Mouse (Mus musculus): Measurements from ENCODE around the gene Slc22a21.

The Slc22a21 gene

DNA sequence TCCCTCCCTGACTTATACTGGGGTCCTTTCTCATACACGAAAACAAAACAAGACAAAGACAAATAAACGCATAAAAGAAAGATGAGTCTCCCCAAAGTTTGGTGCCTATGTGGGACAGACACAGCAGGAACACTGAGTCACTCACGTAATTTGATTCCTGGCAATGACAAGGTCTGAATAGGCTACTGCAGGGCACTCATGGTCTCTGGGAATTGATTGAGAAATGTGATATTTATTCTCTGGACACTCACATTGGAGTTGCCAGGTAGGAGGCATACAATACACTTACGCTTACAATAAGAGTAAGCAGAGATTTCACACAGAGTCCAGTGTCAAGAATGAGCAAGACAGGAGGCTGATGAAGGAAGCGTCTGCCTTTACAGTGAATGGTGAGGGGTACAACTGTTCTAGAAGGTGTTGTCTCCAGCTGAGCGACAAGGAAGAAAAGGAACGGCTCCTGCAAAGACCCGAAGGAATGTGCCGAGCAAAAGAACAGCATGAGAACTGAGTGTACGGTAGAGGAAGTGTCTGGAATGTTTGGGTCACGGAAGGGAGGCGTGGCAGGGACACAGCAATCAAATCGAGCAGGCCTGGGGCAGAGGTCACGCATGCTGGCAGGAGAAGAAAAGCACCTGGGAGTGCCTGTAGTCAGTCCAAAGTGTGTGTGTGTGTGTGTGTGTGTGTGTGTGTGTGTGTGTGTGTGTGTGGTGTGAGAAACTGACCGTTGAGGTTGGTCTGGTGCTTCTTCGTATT, 76.2 kb downstream of the Slc22a21 start:
- peak; percentile 64 for DNase-seq (ENCODE audit: low spot score)

GRCm38 (mm10) chr11:53902741-53903140, 77.4 kb downstream of the Slc22a21 start:
- DNase-seq (ENCODE audit: low spot score): no peak

DNA sequence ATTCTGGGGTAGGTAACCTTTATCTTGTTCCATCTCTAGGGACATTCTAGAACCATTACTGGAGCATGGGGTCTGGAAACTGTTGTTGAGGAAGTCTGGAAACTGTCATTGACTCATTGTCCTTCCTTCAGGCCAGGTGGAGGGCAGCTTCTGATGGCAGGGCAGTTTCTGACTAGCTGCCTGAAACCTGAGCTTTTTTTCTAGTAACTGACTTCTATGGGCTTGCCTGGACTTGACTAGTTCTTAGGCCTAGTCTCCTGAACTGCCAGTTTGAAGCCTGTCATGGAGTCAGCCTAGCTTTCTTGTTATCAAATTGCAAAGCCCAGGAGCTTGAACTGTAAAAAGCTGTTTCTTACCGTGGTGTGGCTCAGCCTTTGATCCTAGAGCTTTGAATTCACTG, 79.1 kb downstream of the Slc22a21 start:
- no peak for DNase-seq (ENCODE audit: low spot score)

- no peak for DNase-seq (ENCODE audit: low spot score)
These were observed 80.2 kb downstream of the Slc22a21 start for GRCm38 (mm10) chr11:53899981-53900380.

Data from testis, postnatal 14 days (tissue).